Mouse (Mus musculus): ENCODE measurements around the gene Cldn34c1. TPM values are rescaled to one million over a fixed set of nuclear protein-coding genes. Genes with fewer than 3 reads are reported as not detected.

The Cldn34c1 gene
- 1.8 and 2.4 TPM in 2 replicates for polyA plus RNA-seq (2012; rRNA removed)

DNA sequence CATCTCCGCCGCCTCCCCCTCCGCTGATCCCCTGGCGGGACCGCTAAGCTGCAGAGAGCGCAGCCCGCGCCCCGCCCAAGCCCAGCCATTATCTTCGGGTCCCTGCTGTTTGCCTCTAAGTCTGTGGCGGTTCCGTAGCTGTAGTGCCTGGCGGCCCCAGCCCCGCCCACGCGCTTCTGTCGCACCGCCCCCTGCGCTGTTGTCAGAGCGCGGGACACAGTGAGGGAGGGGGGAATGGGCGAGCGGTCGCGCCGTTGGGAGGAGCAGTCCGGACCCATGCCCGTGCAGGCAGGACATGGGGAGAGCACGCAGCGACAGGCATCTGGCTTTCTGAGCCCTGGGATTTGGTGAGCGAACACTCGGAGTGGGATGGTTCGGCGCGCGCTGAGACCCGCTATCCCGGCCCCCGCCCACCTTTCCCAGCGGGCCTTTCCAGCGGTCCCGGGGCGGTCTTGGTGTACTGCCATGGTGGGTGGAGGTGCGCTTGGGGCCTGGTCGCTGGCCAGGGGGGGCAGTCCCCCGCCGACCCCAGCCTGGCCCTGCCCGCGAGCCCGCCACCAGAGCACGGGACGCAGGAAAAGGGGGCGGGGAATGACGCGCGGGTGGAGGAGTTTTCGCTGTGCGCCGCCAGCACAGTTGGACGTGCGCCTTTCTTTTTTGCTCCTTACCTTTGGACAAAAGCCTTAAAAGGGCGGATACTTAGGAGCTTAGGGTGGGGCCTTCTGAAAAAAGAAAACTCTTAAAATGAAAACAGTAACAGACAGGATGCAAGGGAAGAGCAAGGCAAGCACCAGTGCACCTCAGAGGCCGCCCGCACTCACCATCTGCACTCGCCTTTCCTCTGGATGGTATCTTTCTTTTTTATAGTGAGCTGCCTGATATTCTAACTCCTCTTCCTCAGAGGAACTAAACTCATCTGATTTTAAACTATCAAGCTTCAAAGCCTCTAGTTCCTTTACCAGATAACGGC, at the start of gene Cldn34c1:
Gene Cldn34c1 (plus strand): TSS at position 205 of the 970 bp plus-strand sequence.

DNA sequence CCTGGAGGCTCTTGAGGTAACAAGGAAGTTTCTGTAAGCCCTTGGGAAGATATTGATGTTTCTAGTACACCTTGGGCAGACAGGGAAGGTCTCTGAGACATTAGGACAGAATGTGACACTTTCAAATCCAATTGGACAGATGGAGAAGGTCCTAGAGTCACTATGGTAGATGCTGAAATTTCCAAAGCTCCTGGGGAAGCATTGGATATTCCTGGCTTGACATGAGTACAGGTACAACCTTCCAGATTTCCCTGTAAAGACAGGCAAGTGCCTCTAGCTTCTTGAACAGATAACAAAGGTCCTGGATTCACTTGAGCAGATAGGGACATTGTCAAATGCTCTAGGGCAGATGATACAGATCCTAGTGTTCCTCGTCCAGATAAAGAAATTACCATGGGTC, 119.1 kb downstream of the Cldn34c1 start, which contains the start of gene Srsx:
Gene Srsx (minus strand): TSS at position 101 of the 400 bp plus-strand sequence.

Other genes with a start within 250 kb of the Cldn34c1 start
- not detected in 2 replicates for gene Gm17521, start 73.8 kb upstream of the Cldn34c1 start, polyA plus RNA-seq (2012; rRNA removed)
- gene Srsx, start 119.0 kb downstream of the Cldn34c1 start, polyA plus RNA-seq (2012; rRNA removed), result not detected in 2 replicates
- not detected in 2 replicates for gene Gm17577, start 143.4 kb downstream of the Cldn34c1 start, polyA plus RNA-seq (2012; rRNA removed)